Mouse (Mus musculus): Measurements from ENCODE around the gene Fam57b.

- TF ChIP-seq EP300 (IDR thresholded peaks at IDR 0.05; ENCODE audit: low read depth) (no peak), CTCF (IDR thresholded peaks at IDR 0.05; ENCODE audit: low read depth) (no peak)
These were observed 72.5 kb downstream of the Fam57b start for GRCm38 (mm10) chr7:126869780-126870519.

All from heart, postnatal 0 days (tissue).